Mouse (Mus musculus): ENCODE data around the gene Ddx10.

GRCm38 (mm10) chr9:53068166-53068565, 179.7 kb downstream of the Ddx10 start:
- TF ChIP-seq POLR2A (IDR thresholded peaks at IDR 0.05; ENCODE audit: extremely low read depth, insufficient read depth, low read length) (no peak), CTCF (IDR thresholded peaks at IDR 0.05; ENCODE audit: extremely low read depth, insufficient read depth, low read length) (no peak)
